Mouse (Mus musculus): ENCODE measurements around the gene Akr1c12. TPM values are rescaled to one million over a fixed set of nuclear protein-coding genes. Genes with fewer than 3 reads are reported as not detected.
"Not testable (repeated sequence)": the region's sequence is repeated elsewhere in the genome, so short reads cannot be mapped to it uniquely, and the experiment has no call there.

The Akr1c12 gene
- 0.18 and 19.4 TPM in 2 replicates for polyA plus RNA-seq (2015; fragmentation: Nextera tagmentation; extraction: Ambion mirVana)

DNA sequence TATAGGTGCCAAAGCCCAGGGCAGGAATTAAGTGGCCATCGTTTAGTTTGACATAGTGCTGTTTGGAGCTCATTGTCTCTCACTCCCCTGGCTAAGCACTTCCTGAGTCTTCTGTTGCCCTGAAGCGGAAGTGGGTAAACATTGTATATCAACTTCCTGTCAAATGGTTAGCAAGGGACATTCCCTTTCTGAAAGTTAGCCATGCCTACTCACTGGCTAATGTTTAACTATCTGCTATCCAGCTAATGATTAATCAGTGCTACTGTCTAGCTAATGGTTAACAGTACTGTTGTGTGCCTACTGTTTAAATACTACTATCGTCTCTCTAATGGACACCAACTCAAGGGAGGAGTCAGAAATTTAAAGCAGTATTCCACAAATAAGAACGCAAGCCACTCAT, at the start of gene Akr1c12:
Gene Akr1c12 (minus strand): TSS at position 150 of the 400 bp plus-strand sequence.
- no peak within 1 kb of the TSS for H3K4me2 ChIP-seq
- H3K4me1 ChIP-seq: no peaks in the 10 kb centered on the region
- WGBS: 39% methylated on average over 4 of the region's 4 CpGs
- no peak within 1 kb of the TSS for H3K9ac ChIP-seq (replicated peaks)
- ATAC-seq (ENCODE audit: low FRiP score): no peak
- H3K4me3 ChIP-seq (replicated peaks): no peak within 1 kb of the TSS
- no peaks in the 10 kb centered on the region for H3K9me3 ChIP-seq (replicated peaks)
- H3K27me3 ChIP-seq (replicated peaks): no peaks in the 10 kb centered on the region
- no peaks in the 10 kb centered on the region for H3K36me3 ChIP-seq
- H3K27ac ChIP-seq (replicated peaks): no peak within 1 kb of the TSS

DNA sequence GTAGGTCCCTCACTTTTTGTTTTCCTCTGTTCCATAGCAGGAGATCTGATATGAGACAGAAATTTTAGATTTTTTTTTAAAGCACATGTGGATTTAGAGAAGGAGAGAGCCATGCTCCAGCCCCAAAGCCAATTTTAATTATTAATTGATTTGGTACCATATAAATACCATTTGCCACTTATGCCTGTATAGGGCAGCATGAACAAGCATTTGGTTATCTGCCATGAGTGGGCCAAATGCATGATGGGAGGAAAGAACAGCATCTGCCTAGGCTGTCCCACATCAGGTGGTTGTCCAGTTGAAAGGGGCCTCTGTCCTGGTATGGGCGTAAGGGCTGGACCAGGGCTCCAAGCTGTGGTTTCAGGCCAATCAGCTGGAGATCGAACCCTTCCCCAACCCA, 39.5 kb upstream of the Akr1c12 start:
- no peak for ATAC-seq (ENCODE audit: low FRiP score)
- Histone ChIP-seq H3K27ac (replicated peaks) (no peak overlapping the region), H3K9ac (replicated peaks) (no peak overlapping the region), H3K4me1 (no peaks in the 10 kb centered on the region), H3K4me3 (replicated peaks) (no peak overlapping the region), H3K27me3 (replicated peaks) (no peaks in the 10 kb centered on the region), H3K9me3 (replicated peaks) (no peaks in the 10 kb centered on the region), H3K36me3 (no peaks in the 10 kb centered on the region), H3K4me2 (no peak overlapping the region)
- 91% methylated on average over 2 of the region's 2 CpGs for WGBS

- ATAC-seq (ENCODE audit: low FRiP score): no peak
- Histone ChIP-seq H3K36me3 (no peaks in the 10 kb centered on the region), H3K27me3 (replicated peaks) (no peaks in the 10 kb centered on the region), H3K4me2 (no peak overlapping the region), H3K4me3 (replicated peaks) (no peak overlapping the region), H3K9me3 (replicated peaks) (no peaks in the 10 kb centered on the region), H3K27ac (replicated peaks) (no peak overlapping the region), H3K4me1 (no peaks in the 10 kb centered on the region), H3K9ac (replicated peaks) (no peak overlapping the region)
- 85% methylated on average over 2 of the region's 2 CpGs for WGBS
Measured at GRCm38 (mm10) chr13:4313907-4314306, 34.7 kb upstream of the Akr1c12 start.

DNA sequence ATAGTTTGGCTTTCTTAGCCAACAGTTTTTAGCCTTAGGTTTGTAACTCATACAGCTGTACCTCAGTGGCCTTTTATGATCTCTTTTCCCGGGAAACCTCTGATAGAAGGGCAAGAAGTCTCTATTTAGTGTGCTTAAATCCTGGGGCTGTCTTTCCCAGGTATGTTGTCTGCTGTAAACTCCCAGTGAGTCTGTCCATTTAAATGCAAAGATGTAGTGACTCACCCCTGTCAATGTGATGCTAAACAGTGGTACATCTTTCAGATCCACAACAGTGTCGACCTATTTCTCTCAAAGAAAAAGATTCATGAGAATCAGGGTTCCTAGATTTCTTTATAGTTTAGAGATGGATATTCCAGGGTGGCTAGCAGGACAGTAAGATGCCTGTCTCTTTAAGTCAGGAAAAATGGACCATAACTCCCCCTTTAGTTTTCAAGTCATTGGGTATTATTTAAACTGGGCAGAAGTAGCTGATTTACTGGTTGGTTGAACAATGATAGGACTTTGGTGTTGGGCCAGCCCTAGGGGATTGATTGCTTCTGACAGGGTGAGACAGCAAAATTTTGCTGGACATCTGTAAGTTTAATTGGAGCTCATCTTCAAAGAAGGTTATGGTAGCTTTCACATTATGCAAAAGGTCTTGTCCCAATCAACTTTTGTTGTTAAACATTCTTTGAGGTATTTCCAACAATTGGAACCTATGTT, 25.8 kb upstream of the Akr1c12 start:
- Histone ChIP-seq H3K27me3 (replicated peaks) (no peaks in the 10 kb centered on the region), H3K4me3 (replicated peaks) (no peak overlapping the region), H3K9ac (replicated peaks) (no peak overlapping the region), H3K27ac (replicated peaks) (no peak overlapping the region), H3K9me3 (replicated peaks) (no peaks in the 10 kb centered on the region), H3K4me2 (no peak overlapping the region), H3K4me1 (no peaks in the 10 kb centered on the region), H3K36me3 (no peaks in the 10 kb centered on the region)
- WGBS: 39% methylated on average over 2 of the region's 2 CpGs
- ATAC-seq (ENCODE audit: low FRiP score): no peak

GRCm38 (mm10) chr13:4296991-4297390, 17.8 kb upstream of the Akr1c12 start:
- Histone ChIP-seq H3K9me3 (replicated peaks) (no peaks in the 10 kb centered on the region), H3K4me3 (replicated peaks) (no peak overlapping the region), H3K27ac (replicated peaks) (no peak overlapping the region), H3K27me3 (replicated peaks) (no peaks in the 10 kb centered on the region), H3K36me3 (no peaks in the 10 kb centered on the region), H3K9ac (replicated peaks) (no peak overlapping the region), H3K4me2 (no peak overlapping the region), H3K4me1 (no peaks in the 10 kb centered on the region)
- 97% methylated on average over 4 of the region's 4 CpGs for WGBS
- no peak for ATAC-seq (ENCODE audit: low FRiP score)

GRCm38 (mm10) chr13:4281471-4282412, 2.5 kb upstream of the Akr1c12 start:
- peak; percentile 88 for ATAC-seq (ENCODE audit: low FRiP score)
- Histone ChIP-seq H3K27me3 (replicated peaks) (no peaks in the 10 kb centered on the region), H3K36me3 (no peaks in the 10 kb centered on the region), H3K27ac (replicated peaks) (no peak overlapping the region), H3K9me3 (replicated peaks) (no peaks in the 10 kb centered on the region), H3K4me3 (replicated peaks) (no peak overlapping the region), H3K4me1 (no peaks in the 10 kb centered on the region), H3K4me2 (no peak overlapping the region), H3K9ac (replicated peaks) (no peak overlapping the region)
- 44% methylated on average over 7 of the region's 7 CpGs for WGBS

GRCm38 (mm10) chr13:4277526-4277925, 1.7 kb downstream of the Akr1c12 start:
- no peak for ATAC-seq (ENCODE audit: low FRiP score)
- 91% methylated on average over 2 of the region's 2 CpGs for WGBS
- H3K27ac ChIP-seq (replicated peaks): no peak overlapping the region
- no peak overlapping the region for H3K4me2 ChIP-seq
- H3K4me1 ChIP-seq: no peaks in the 10 kb centered on the region
- no peak overlapping the region for H3K9ac ChIP-seq (replicated peaks)
- H3K9me3 ChIP-seq (replicated peaks): no peaks in the 10 kb centered on the region
- no peaks in the 10 kb centered on the region for H3K36me3 ChIP-seq
- H3K27me3 ChIP-seq (replicated peaks): no peaks in the 10 kb centered on the region
- H3K4me3 ChIP-seq (replicated peaks): no peak overlapping the region

- no peak overlapping the region for H3K9ac ChIP-seq (replicated peaks)
- no peak overlapping the region for H3K4me2 ChIP-seq
- no peaks in the 10 kb centered on the region for H3K27me3 ChIP-seq (replicated peaks)
- ATAC-seq (ENCODE audit: low FRiP score): no peak
- no peaks in the 10 kb centered on the region for H3K4me1 ChIP-seq
- H3K27ac ChIP-seq (replicated peaks): no peak overlapping the region
- H3K36me3 ChIP-seq: no peaks in the 10 kb centered on the region
- H3K4me3 ChIP-seq (replicated peaks): no peak overlapping the region
- no peaks in the 10 kb centered on the region for H3K9me3 ChIP-seq (replicated peaks)
Measured at GRCm38 (mm10) chr13:4270860-4271259, 8.4 kb downstream of the Akr1c12 start.

GRCm38 (mm10) chr13:4265455-4265854, 13.8 kb downstream of the Akr1c12 start:
- not testable (repeated sequence) for H3K4me2 ChIP-seq; H3K9me3 ChIP-seq (replicated peaks); H3K9ac ChIP-seq (replicated peaks); H3K4me1 ChIP-seq; H3K27me3 ChIP-seq (replicated peaks); H3K27ac ChIP-seq (replicated peaks); H3K4me3 ChIP-seq (replicated peaks); H3K36me3 ChIP-seq; ATAC-seq (ENCODE audit: low FRiP score)
- 90% methylated on average over 2 of the region's 2 CpGs for WGBS

- no peak overlapping the region for H3K27ac ChIP-seq (replicated peaks)
- H3K4me2 ChIP-seq: no peak overlapping the region
- ATAC-seq (ENCODE audit: low FRiP score): no peak
- no peaks in the 10 kb centered on the region for H3K9me3 ChIP-seq (replicated peaks)
- no peaks in the 10 kb centered on the region for H3K36me3 ChIP-seq
- H3K4me3 ChIP-seq (replicated peaks): no peak overlapping the region
- H3K4me1 ChIP-seq: no peaks in the 10 kb centered on the region
- WGBS: 87% methylated on average over 2 of the region's 2 CpGs
- H3K27me3 ChIP-seq (replicated peaks): no peaks in the 10 kb centered on the region
- no peak overlapping the region for H3K9ac ChIP-seq (replicated peaks)
Measured at GRCm38 (mm10) chr13:4265047-4265446, 14.2 kb downstream of the Akr1c12 start.

DNA sequence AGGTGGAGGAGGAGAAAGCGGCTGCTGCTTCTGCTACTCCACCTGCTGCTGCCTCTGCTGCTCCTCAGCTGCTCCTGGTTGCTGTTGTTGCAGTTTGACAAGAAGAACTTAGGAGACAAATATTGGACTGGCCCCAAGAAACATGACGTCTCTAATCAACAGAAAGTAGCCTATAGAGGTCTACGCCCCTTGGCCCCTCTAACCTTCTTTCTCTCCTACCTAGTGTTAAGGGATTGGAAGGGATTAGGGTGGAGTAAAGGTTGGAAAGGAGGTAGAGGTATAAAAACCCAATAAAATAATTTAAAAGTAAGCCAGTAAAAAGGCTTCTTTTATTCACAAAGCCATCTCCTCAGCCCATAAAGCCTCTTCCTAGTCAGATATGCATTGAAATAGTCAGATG, 14.6 kb downstream of the Akr1c12 start:
- H3K4me3 ChIP-seq (replicated peaks): no peak overlapping the region
- no peaks in the 10 kb centered on the region for H3K27me3 ChIP-seq (replicated peaks)
- no peak overlapping the region for H3K27ac ChIP-seq (replicated peaks)
- ATAC-seq (ENCODE audit: low FRiP score): no peak
- H3K9me3 ChIP-seq (replicated peaks): no peaks in the 10 kb centered on the region
- no peak overlapping the region for H3K4me2 ChIP-seq
- 83% methylated on average over 3 of the region's 3 CpGs for WGBS
- H3K4me1 ChIP-seq: no peaks in the 10 kb centered on the region
- no peaks in the 10 kb centered on the region for H3K36me3 ChIP-seq
- H3K9ac ChIP-seq (replicated peaks): no peak overlapping the region

GRCm38 (mm10) chr13:4257349-4257748, 21.9 kb downstream of the Akr1c12 start:
- H3K4me1 ChIP-seq: no peaks in the 10 kb centered on the region
- no peak overlapping the region for H3K9ac ChIP-seq (replicated peaks)
- H3K4me2 ChIP-seq: no peak overlapping the region
- no peaks in the 10 kb centered on the region for H3K36me3 ChIP-seq
- no peak for ATAC-seq (ENCODE audit: low FRiP score)
- no peak overlapping the region for H3K4me3 ChIP-seq (replicated peaks)
- 89% methylated on average over 6 of the region's 6 CpGs for WGBS
- no peaks in the 10 kb centered on the region for H3K27me3 ChIP-seq (replicated peaks)
- H3K9me3 ChIP-seq (replicated peaks): no peaks in the 10 kb centered on the region
- H3K27ac ChIP-seq (replicated peaks): no peak overlapping the region

Measured in neural tube, embryonic 15.5 days (tissue).